Mouse (Mus musculus) liver, embryonic 14.5 days (tissue): Measurements from ENCODE around the gene Raver1.

Experiments used
- CTCF ChIP-seq: IDR thresholded peaks from 2 replicates; pipeline ENCODE4 v1.5.1; 2016; ENCODE audit warnings: antibody characterized with exemption, low read depth, control low read depth
- EP300 ChIP-seq: IDR thresholded peaks from 2 replicates; pipeline ENCODE4 v1.6.1; 2016; ENCODE audit warnings: antibody characterized with exemption, low read depth

- TF ChIP-seq EP300 (no peak), CTCF (no peak)
Measured at GRCm38 (mm10) chr9:21107607-21108237, 15.9 kb upstream of the Raver1 start.
